Mouse (Mus musculus) right cerebral cortex, postnatal 14 days (tissue): ENCODE results near the gene Gm13023.
"Not testable (repeated sequence)": the region's sequence is repeated elsewhere in the genome, so short reads cannot be mapped to it uniquely, and the experiment has no call there.

ENCODE experiments used
- DNase-seq: peaks from one replicate; pipeline ENCODE4 v3.0.0; 2022

The Gm13023 gene

DNA sequence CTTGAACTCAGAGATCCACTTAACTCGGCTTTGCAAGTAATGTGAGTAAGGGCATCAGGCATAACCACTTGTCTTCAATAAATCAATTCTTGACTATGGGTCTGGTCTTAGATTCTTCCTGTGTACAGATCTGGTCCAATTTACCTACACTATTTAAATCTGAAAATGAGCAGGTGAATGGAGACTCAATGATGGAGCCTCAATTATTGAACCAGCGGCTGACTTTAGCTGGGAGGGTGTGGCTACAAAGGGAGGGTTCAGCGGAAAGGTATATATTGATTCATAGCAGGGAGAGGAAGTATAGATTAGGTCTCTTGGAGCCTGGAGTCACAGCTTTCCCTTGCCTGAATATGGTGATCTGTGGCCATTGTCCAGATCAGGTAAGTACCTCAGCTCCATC lies at the start of gene Gm13023:
TSS of gene Gm13023 (plus strand) at position 301 of the 400 bp plus-strand sequence.
- not testable (repeated sequence) for DNase-seq

DNA sequence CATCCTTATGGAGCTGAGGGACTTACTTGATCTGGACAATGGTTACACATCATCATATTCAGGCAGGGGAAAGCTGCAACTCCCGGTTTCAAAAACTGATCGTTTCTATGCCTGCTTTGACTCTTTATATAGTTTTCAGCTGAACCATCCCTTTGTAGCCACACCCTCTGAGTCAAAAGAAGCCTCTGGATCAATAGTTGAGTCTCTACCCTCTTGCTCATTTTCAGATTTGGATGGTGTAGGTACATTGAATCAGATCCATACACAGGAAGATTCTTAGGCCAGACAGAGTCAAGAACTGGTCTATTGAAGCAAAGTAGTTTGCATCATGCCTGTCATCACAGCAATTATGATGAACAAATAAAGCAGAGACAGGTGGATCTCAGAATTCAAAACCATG lies 26.8 kb downstream of the Gm13023 start, which contains the start of gene Gm13084:
TSS of gene Gm13084 (minus strand) at position 101 of the 400 bp plus-strand sequence.
- DNase-seq = no peak
